Mouse (Mus musculus): ENCODE results near the gene Atp8b5. TPM values are rescaled to one million over a fixed set of nuclear protein-coding genes. Genes with fewer than 3 reads are reported as not detected.

Atp8b5 gene
- polyA plus RNA-seq, 1 experiment from 2014 or later = 0.43 TPM

- WGBS = 92% methylated on average over 9 of the region's 9 CpGs
Measured at GRCm38 (mm10) chr4:43367787-43368186, 100.8 kb downstream of the Atp8b5 start.

GRCm38 (mm10) chr4:43371406-43371805 lies 104.4 kb downstream of the Atp8b5 start:
- Histone ChIP-seq H3K4me2 (replicated peaks; ENCODE audit: low read depth, low read length) (no peak overlapping the region), H3K36me3 (ENCODE audit: control insufficient read depth, insufficient read depth, low read length) (no peaks in the 10 kb centered on the region), H3K9me3 (ENCODE audit: control insufficient read depth, low read length) (no peaks in the 10 kb centered on the region), H3K4me3 (ENCODE audit: low read length) (no peak overlapping the region), H3K4me1 (ENCODE audit: control insufficient read depth, insufficient read depth, low read length) (no peaks in the 10 kb centered on the region), H3K9ac (ENCODE audit: low read depth, low read length) (no peak overlapping the region), H3K27ac (ENCODE audit: low read depth, low read length) (no peak overlapping the region), H3K27me3 (ENCODE audit: control insufficient read depth, insufficient read depth, low read length) (no peaks in the 10 kb centered on the region)
- ATAC-seq (ENCODE audit: low FRiP score, low TSS enrichment) = no peak
- 71% methylated on average over 9 of the region's 11 CpGs for WGBS

More at GRCm38 (mm10) chr4:43367787-43368186, 100.8 kb downstream of the Atp8b5 start:
- Histone ChIP-seq H3K4me3 (ENCODE audit: low read length) (no peak overlapping the region), H3K9ac (ENCODE audit: low read depth, low read length) (no peak overlapping the region), H3K4me2 (replicated peaks; ENCODE audit: low read depth, low read length) (no peak overlapping the region), H3K4me1 (ENCODE audit: control insufficient read depth, insufficient read depth, low read length) (no peaks in the 10 kb centered on the region), H3K9me3 (ENCODE audit: control insufficient read depth, low read length) (no peaks in the 10 kb centered on the region), H3K27ac (ENCODE audit: low read depth, low read length) (no peak overlapping the region), H3K27me3 (ENCODE audit: control insufficient read depth, insufficient read depth, low read length) (no peaks in the 10 kb centered on the region), H3K36me3 (ENCODE audit: control insufficient read depth, insufficient read depth, low read length) (no peaks in the 10 kb centered on the region)
- ATAC-seq (ENCODE audit: low FRiP score, low TSS enrichment) = no peak

GRCm38 (mm10) chr4:43372155-43372554 lies 105.2 kb downstream of the Atp8b5 start:
- no peaks in the 10 kb centered on the region for H3K27me3 ChIP-seq (ENCODE audit: control insufficient read depth, insufficient read depth, low read length)
- WGBS = 78% methylated on average over 4 of the region's 4 CpGs
- H3K36me3 ChIP-seq (ENCODE audit: control insufficient read depth, insufficient read depth, low read length) = no peaks in the 10 kb centered on the region
- no peak overlapping the region for H3K27ac ChIP-seq (ENCODE audit: low read depth, low read length)
- no peaks in the 10 kb centered on the region for H3K9me3 ChIP-seq (ENCODE audit: control insufficient read depth, low read length)
- H3K4me1 ChIP-seq (ENCODE audit: control insufficient read depth, insufficient read depth, low read length) = no peaks in the 10 kb centered on the region
- no peak for ATAC-seq (ENCODE audit: low FRiP score, low TSS enrichment)
- H3K4me2 ChIP-seq (replicated peaks; ENCODE audit: low read depth, low read length) = no peak overlapping the region
- H3K4me3 ChIP-seq (ENCODE audit: low read length) = no peak overlapping the region
- H3K9ac ChIP-seq (ENCODE audit: low read depth, low read length) = no peak overlapping the region

- H3K27me3 ChIP-seq (ENCODE audit: control insufficient read depth, insufficient read depth, low read length) = no peaks in the 10 kb centered on the region
- H3K9ac ChIP-seq (ENCODE audit: low read depth, low read length) = no peak overlapping the region
- H3K4me2 ChIP-seq (replicated peaks; ENCODE audit: low read depth, low read length) = no peak overlapping the region
- no peak overlapping the region for H3K4me3 ChIP-seq (ENCODE audit: low read length)
- WGBS = 85% methylated on average over 4 of the region's 4 CpGs
- no peaks in the 10 kb centered on the region for H3K36me3 ChIP-seq (ENCODE audit: control insufficient read depth, insufficient read depth, low read length)
- ATAC-seq (ENCODE audit: low FRiP score, low TSS enrichment) = no peak
- no peaks in the 10 kb centered on the region for H3K4me1 ChIP-seq (ENCODE audit: control insufficient read depth, insufficient read depth, low read length)
- H3K9me3 ChIP-seq (ENCODE audit: control insufficient read depth, low read length) = no peaks in the 10 kb centered on the region
- H3K27ac ChIP-seq (ENCODE audit: low read depth, low read length) = no peak overlapping the region
Measured at GRCm38 (mm10) chr4:43374266-43374665, 107.3 kb downstream of the Atp8b5 start.

GRCm38 (mm10) chr4:43379601-43380000 lies 112.6 kb downstream of the Atp8b5 start:
- Histone ChIP-seq H3K4me3 (ENCODE audit: low read length) (no peak overlapping the region), H3K36me3 (ENCODE audit: control insufficient read depth, insufficient read depth, low read length) (no peaks in the 10 kb centered on the region), H3K27ac (ENCODE audit: low read depth, low read length) (no peak overlapping the region), H3K9ac (ENCODE audit: low read depth, low read length) (no peak overlapping the region), H3K4me2 (replicated peaks; ENCODE audit: low read depth, low read length) (no peak overlapping the region), H3K27me3 (ENCODE audit: control insufficient read depth, insufficient read depth, low read length) (no peaks in the 10 kb centered on the region), H3K9me3 (ENCODE audit: control insufficient read depth, low read length) (no peaks in the 10 kb centered on the region), H3K4me1 (ENCODE audit: control insufficient read depth, insufficient read depth, low read length) (0 out of 2 replicates have a peak, but pooled peaks cover 4% of the 10 kb centered on the region)
- ATAC-seq (ENCODE audit: low FRiP score, low TSS enrichment) = no peak
- WGBS = 91% methylated on average over 6 of the region's 6 CpGs

- H3K4me3 ChIP-seq (ENCODE audit: low read length) = peak overlapping the region; percentile 68
- 46% methylated on average over 10 of the region's 10 CpGs for WGBS
Measured at GRCm38 (mm10) chr4:43380951-43381350, 114.0 kb downstream of the Atp8b5 start.

GRCm38 (mm10) chr4:43381408-43382154 lies 114.6 kb downstream of the Atp8b5 start, which contains the start of gene Rusc2:
Gene Rusc2 (plus strand): TSS chr4:43381979.
- no peaks in the 10 kb centered on the region for H3K9me3 ChIP-seq (ENCODE audit: control insufficient read depth, low read length)
- no peaks in the 10 kb centered on the region for H3K27me3 ChIP-seq (ENCODE audit: control insufficient read depth, insufficient read depth, low read length)
- H3K9ac ChIP-seq (ENCODE audit: low read depth, low read length) = peak within 1 kb of the TSS; percentile 74
- no peak within 1 kb of the TSS for H3K27ac ChIP-seq (ENCODE audit: low read depth, low read length)
- H3K4me1 ChIP-seq (ENCODE audit: control insufficient read depth, insufficient read depth, low read length) = 0 out of 2 replicates have a peak, but pooled peaks cover 4% of the 10 kb centered on the region
- H3K4me2 ChIP-seq (replicated peaks; ENCODE audit: low read depth, low read length) = peak within 1 kb of the TSS; percentile 91
- 1% methylated on average over 58 of the region's 63 CpGs for WGBS
- no peaks in the 10 kb centered on the region for H3K36me3 ChIP-seq (ENCODE audit: control insufficient read depth, insufficient read depth, low read length)
- peak within 1 kb of the TSS; percentile 68 for H3K4me3 ChIP-seq (ENCODE audit: low read length)
- peak; percentile 93 for ATAC-seq (ENCODE audit: low FRiP score, low TSS enrichment)

More at GRCm38 (mm10) chr4:43380951-43381350, 114.0 kb downstream of the Atp8b5 start:
- Histone ChIP-seq H3K9me3 (ENCODE audit: control insufficient read depth, low read length) (no peaks in the 10 kb centered on the region), H3K9ac (ENCODE audit: low read depth, low read length) (no peak overlapping the region), H3K27ac (ENCODE audit: low read depth, low read length) (no peak overlapping the region), H3K27me3 (ENCODE audit: control insufficient read depth, insufficient read depth, low read length) (no peaks in the 10 kb centered on the region), H3K4me1 (ENCODE audit: control insufficient read depth, insufficient read depth, low read length) (0 out of 2 replicates have a peak, but pooled peaks cover 4% of the 10 kb centered on the region), H3K36me3 (ENCODE audit: control insufficient read depth, insufficient read depth, low read length) (no peaks in the 10 kb centered on the region), H3K4me2 (replicated peaks; ENCODE audit: low read depth, low read length) (peak overlapping the region; percentile 91)
- ATAC-seq (ENCODE audit: low FRiP score, low TSS enrichment) = 0 out of 2 replicates have a peak, but pooled peaks have one; percentile 30

- 10% methylated on average over 17 of the region's 33 CpGs for WGBS
- Histone ChIP-seq H3K4me3 (ENCODE audit: low read length) (peak overlapping the region; percentile 68), H3K27ac (ENCODE audit: low read depth, low read length) (no peak overlapping the region)
Measured at GRCm38 (mm10) chr4:43382155-43383020, 115.4 kb downstream of the Atp8b5 start.

More at GRCm38 (mm10) chr4:43382155-43383020, 115.4 kb downstream of the Atp8b5 start:
- peak overlapping the region; percentile 74 for H3K9ac ChIP-seq (ENCODE audit: low read depth, low read length)
- no peaks in the 10 kb centered on the region for H3K36me3 ChIP-seq (ENCODE audit: control insufficient read depth, insufficient read depth, low read length)
- H3K4me1 ChIP-seq (ENCODE audit: control insufficient read depth, insufficient read depth, low read length) = 0 out of 2 replicates have a peak, but pooled peaks cover 4% of the 10 kb centered on the region
- ATAC-seq (ENCODE audit: low FRiP score, low TSS enrichment) = peak; percentile 83
- no peaks in the 10 kb centered on the region for H3K9me3 ChIP-seq (ENCODE audit: control insufficient read depth, low read length)
- H3K27me3 ChIP-seq (ENCODE audit: control insufficient read depth, insufficient read depth, low read length) = no peaks in the 10 kb centered on the region
- peak overlapping the region; percentile 91 for H3K4me2 ChIP-seq (replicated peaks; ENCODE audit: low read depth, low read length)

All from kidney, embryonic 14.5 days (tissue).